Mouse (Mus musculus) CH12.LX (cell line): ENCODE data around the gene Sidt2. TPM values are rescaled to one million over a fixed set of nuclear protein-coding genes. Genes with fewer than 3 reads are reported as not detected.

Source experiments
- DNase-seq: peaks from one replicate; pipeline ENCODE4 v3.0.0-alpha.2; 2013; ENCODE audit errors: extremely low read depth
- H3K27ac ChIP-seq: 2 replicates; pipeline ENCODE4 v1.5.1; 2012; ENCODE audit warnings: low read depth, mild to moderate bottlenecking, control low read depth, moderate library complexity; ENCODE audit not compliant: insufficient read depth
- H3K27me3 ChIP-seq: replicated peaks from 2 replicates; pipeline ENCODE3; 2012; ENCODE audit warnings: inconsistent platforms
- H3K36me3 ChIP-seq, 2 experiments: replicated peaks in 1 of 2; 2 replicates each; pipeline versions ENCODE3 to v1.6.1; 2012; ENCODE audit warnings: inconsistent platforms in 1 of 2, low read length in 1 of 2, mild to moderate bottlenecking in 1 of 2, mixed read lengths in 1 of 2, moderate library complexity in 1 of 2; ENCODE audit not compliant: control insufficient read depth in 1 of 2, insufficient read depth in 1 of 2
- H3K4me1 ChIP-seq, 2 experiments: 2 replicates each; pipeline ENCODE4 v1.6.1; 2012; ENCODE audit warnings: inconsistent platforms in 1 of 2, moderate library complexity in 1 of 2; ENCODE audit not compliant: insufficient read depth in 2 of 2, control insufficient read depth in 1 of 2
- H3K4me2 ChIP-seq: 2 replicates; pipeline ENCODE4 v1.6.1; 2012; ENCODE audit warnings: low read depth, mild to moderate bottlenecking, control low read depth; ENCODE audit not compliant: poor library complexity, insufficient read depth, severe bottlenecking
- H3K4me3 ChIP-seq, 3 experiments: fragments of 150-350 bp in 1 of 3; sonication (generic) in 1 of 3; replicated peaks in 1 of 3; 2 replicates each; pipeline versions ENCODE3 to v1.5.1; 2011 to 2012; ENCODE audit warnings: low read depth in 2 of 3, low read length in 2 of 3, mild to moderate bottlenecking in 2 of 3, moderate library complexity in 2 of 3, control low read depth in 1 of 3, improper control_type of control experiment in 1 of 3, inconsistent platforms in 1 of 3, mixed read lengths in 1 of 3; ENCODE audit not compliant: poor library complexity in 1 of 3
- H3K79me2 ChIP-seq: replicated peaks from 2 replicates; pipeline ENCODE4 v1.6.1; 2012; ENCODE audit warnings: mild to moderate bottlenecking, moderate library complexity; ENCODE audit not compliant: control insufficient read depth, poor library complexity, insufficient read depth, severe bottlenecking; ENCODE audit errors: extremely low read depth
- H3K9ac ChIP-seq: 2 replicates; pipeline ENCODE4 v1.6.1; 2012; ENCODE audit warnings: low read depth, mild to moderate bottlenecking, control low read depth, moderate library complexity; ENCODE audit not compliant: insufficient read depth
- H3K9me3 ChIP-seq: replicated peaks from 2 replicates; pipeline ENCODE3; 2012; ENCODE audit warnings: low read length, inconsistent platforms, mixed read lengths
- EP300 ChIP-seq: IDR thresholded peaks from 2 replicates; pipeline ENCODE4 v1.6.1; 2011; ENCODE audit warnings: low read length, improper control_type of control experiment
- ETS1 ChIP-seq: conservative IDR thresholded peaks from 2 replicates; pipeline ENCODE4 v1.6.1; 2012; ENCODE audit warnings: low read depth, mild to moderate bottlenecking, inconsistent platforms, low read length, improper control_type of control experiment, moderate library complexity
- GABPA ChIP-seq: IDR thresholded peaks from 2 replicates; pipeline ENCODE4 v1.6.1; 2012; ENCODE audit warnings: low read depth, low read length, improper control_type of control experiment, inconsistent platforms; ENCODE audit not compliant: insufficient replicate concordance
- JUND ChIP-seq: conservative IDR thresholded peaks from 2 replicates; pipeline ENCODE4 v1.6.1; 2011; ENCODE audit warnings: low read depth, low read length, improper control_type of control experiment
- MAFK ChIP-seq: IDR thresholded peaks from 2 replicates; pipeline ENCODE4 v1.6.1; 2011; ENCODE audit warnings: low read length, improper control_type of control experiment; ENCODE audit not compliant: insufficient replicate concordance
- MEF2A ChIP-seq: IDR thresholded peaks from 2 replicates; pipeline ENCODE4 v1.6.1; 2014; ENCODE audit warnings: low read depth, mild to moderate bottlenecking, inconsistent platforms, low read length, improper control_type of control experiment, borderline replicate concordance
- MYC ChIP-seq: IDR thresholded peaks from 2 replicates; pipeline ENCODE4 v1.6.1; 2011; ENCODE audit warnings: low read depth, mild to moderate bottlenecking, improper control_type of control experiment, low read length
- NRF1 ChIP-seq: IDR thresholded peaks from 2 replicates; pipeline ENCODE4 v1.6.1; 2014; ENCODE audit warnings: low read depth, mild to moderate bottlenecking, inconsistent platforms, low read length, improper control_type of control experiment, moderate library complexity
- PAX5 ChIP-seq: IDR thresholded peaks from 2 replicates; pipeline ENCODE4 v1.6.1; 2012; ENCODE audit warnings: low read length, inconsistent platforms, mixed read lengths
- RAD21 ChIP-seq: IDR thresholded peaks from 2 replicates; pipeline ENCODE4 v1.6.1; 2011; ENCODE audit warnings: low read depth, mild to moderate bottlenecking, low read length, improper control_type of control experiment, moderate library complexity
- ZC3H11A ChIP-seq: IDR thresholded peaks from 2 replicates; pipeline ENCODE4 v1.6.1; 2012; ENCODE audit warnings: low read depth, mild to moderate bottlenecking, inconsistent platforms, low read length, improper control_type of control experiment
- dilution Hi-C: fragments of 300-500 bp; cut with MboI; formaldehyde crosslinking; loops from 2 replicates; pipeline ENCODE4 v1.14.3; 2020; ENCODE audit warnings: low sequenced_read_pairs; ENCODE audit not compliant: extremely low pct_unique_long_range_greater_than_20kb, extremely low pct_ligation_motif_present
- in situ Hi-C: fragments of 300-500 bp; cut with MboI; formaldehyde crosslinking; loops from 3 replicates; pipeline ENCODE4 v1.14.3; 2019; ENCODE audit warnings: low sequenced_read_pairs, low pct_ligation_motif_present, low pct_unique_long_range_greater_than_20kb, mixed read lengths
- polyA plus RNA-seq: library from polyadenylated mRNA; unstranded; fragments of >175 nt; gene quantifications from 2 replicates; pipeline ENCODE4 v1.2.1, GENCODE M21; 2012; ENCODE audit warnings: low read depth; ENCODE audit not compliant: insufficient read length
- total RNA-seq, 2 experiments: library from RNA; depleted of rRNA; stranded (reverse); fragments of 300-350 nt in 1 of 2; fragments of >200 nt in 1 of 2; gene quantifications; 2 replicates each; pipeline ENCODE4 v1.2.3; 2012 to 2014

Sidt2 gene
- total and polyA plus RNA-seq, 3 experiments = 38.9 to 143 (median 47.8) TPM

- H3K4me1 ChIP-seq = no peaks in the 10 kb centered on the region
- H3K79me2 ChIP-seq = no peaks in the 10 kb centered on the region
- TF ChIP-seq ZC3H11A (no peak), JUND (no peak), PAX5 (no peak), NRF1 (no peak), MAFK (no peak), GABPA (no peak), ETS1 (no peak), EP300 (no peak), MEF2A (no peak), MYC (no peak), RAD21 (no peak)
- TF ChIP-seq, all 38 proteins: peak for 0
- Histone ChIP-seq H3K36me3 (peaks cover 48 to 78% of the 10 kb centered on the region in 2 experiments), H3K9ac (no peak overlapping the region), H3K9me3 (no peaks in the 10 kb centered on the region), H3K4me3 (no peak overlapping the region), H3K27ac (no peak overlapping the region), H3K27me3 (no peaks in the 10 kb centered on the region), H3K4me2 (no peak overlapping the region)
- dilution Hi-C loops = no loop called here
- in situ Hi-C loops = no loop called here
- no peak for DNase-seq
These were observed 61.4 kb downstream of the Sidt2 start for GRCm38 (mm10) chr9:45893681-45894080.

Other genes starting within 250 kb of the Sidt2 start
- gene Cep164, start 126.6 kb downstream of the Sidt2 start, total RNA-seq (2012; rRNA removed) = 18.1 and 22.7 TPM in 2 replicates
- 14.2 and 14.8 TPM in 2 replicates for gene Cep164, start 126.6 kb downstream of the Sidt2 start, total RNA-seq (2014; rRNA removed)
- gene Cep164, start 126.6 kb downstream of the Sidt2 start, polyA plus RNA-seq = 21.7 and 22.6 TPM in 2 replicates
- 0.30 and 0.34 TPM in 2 replicates for gene Bace1, start 116.7 kb downstream of the Sidt2 start, total RNA-seq (2012; rRNA removed)
- gene Bace1, start 116.7 kb downstream of the Sidt2 start, total RNA-seq (2014; rRNA removed) = not detected in 2 replicates
- gene Bace1, start 116.7 kb downstream of the Sidt2 start, polyA plus RNA-seq = 1.5 and 1.8 TPM in 2 replicates
- 18.5 and 21.2 TPM in 2 replicates for gene Pcsk7, start 48.8 kb downstream of the Sidt2 start, total RNA-seq (2012; rRNA removed)
- gene Pcsk7, start 48.8 kb downstream of the Sidt2 start, total RNA-seq (2014; rRNA removed) = 16.5 and 20.9 TPM in 2 replicates
- gene Pcsk7, start 48.8 kb downstream of the Sidt2 start, polyA plus RNA-seq = 15.5 and 17.9 TPM in 2 replicates
- gene Rnf214, start 48.3 kb downstream of the Sidt2 start, total RNA-seq (2012; rRNA removed) = 9.4 and 9.7 TPM in 2 replicates
- gene Rnf214, start 48.3 kb downstream of the Sidt2 start, total RNA-seq (2014; rRNA removed) = 4.4 and 5.3 TPM in 2 replicates
- gene Rnf214, start 48.3 kb downstream of the Sidt2 start, polyA plus RNA-seq = 16.1 and 19.4 TPM in 2 replicates
- gene Tagln, start 19.2 kb downstream of the Sidt2 start, total RNA-seq (2012; rRNA removed) = 0.46 and 0.59 TPM in 2 replicates
- 0.28 TPM in 1 of 2 replicates, not detected in the other for gene Tagln, start 19.2 kb downstream of the Sidt2 start, total RNA-seq (2014; rRNA removed)
- 1.6 and 2.3 TPM in 2 replicates for gene Tagln, start 19.2 kb downstream of the Sidt2 start, polyA plus RNA-seq
- 94.8 and 117 TPM in 2 replicates for gene Pafah1b2, start 57.4 kb upstream of the Sidt2 start, total RNA-seq (2012; rRNA removed)
- 109 and 125 TPM in 2 replicates for gene Pafah1b2, start 57.4 kb upstream of the Sidt2 start, total RNA-seq (2014; rRNA removed)
- 122 and 130 TPM in 2 replicates for gene Pafah1b2, start 57.4 kb upstream of the Sidt2 start, polyA plus RNA-seq
- 17.4 and 21.4 TPM in 2 replicates for gene Sik3, start 57.6 kb upstream of the Sidt2 start, total RNA-seq (2012; rRNA removed)
- 13.6 and 14.9 TPM in 2 replicates for gene Sik3, start 57.6 kb upstream of the Sidt2 start, total RNA-seq (2014; rRNA removed)
- gene Sik3, start 57.6 kb upstream of the Sidt2 start, polyA plus RNA-seq = 28.0 and 29.8 TPM in 2 replicates